Mouse (Mus musculus) kidney, postnatal 25 days (tissue): ENCODE data around the gene Mlana.

Source experiments
- DNase-seq, 2 experiments: peaks; one replicate each; pipeline ENCODE4 v3.0.0; 2021; ENCODE audit warnings: mixed read lengths in 2 of 2

The Mlana gene

GRCm38 (mm10) chr19:29676479-29677193 is 21.0 kb upstream of the Mlana start:
- DNase-seq = no peak

DNA sequence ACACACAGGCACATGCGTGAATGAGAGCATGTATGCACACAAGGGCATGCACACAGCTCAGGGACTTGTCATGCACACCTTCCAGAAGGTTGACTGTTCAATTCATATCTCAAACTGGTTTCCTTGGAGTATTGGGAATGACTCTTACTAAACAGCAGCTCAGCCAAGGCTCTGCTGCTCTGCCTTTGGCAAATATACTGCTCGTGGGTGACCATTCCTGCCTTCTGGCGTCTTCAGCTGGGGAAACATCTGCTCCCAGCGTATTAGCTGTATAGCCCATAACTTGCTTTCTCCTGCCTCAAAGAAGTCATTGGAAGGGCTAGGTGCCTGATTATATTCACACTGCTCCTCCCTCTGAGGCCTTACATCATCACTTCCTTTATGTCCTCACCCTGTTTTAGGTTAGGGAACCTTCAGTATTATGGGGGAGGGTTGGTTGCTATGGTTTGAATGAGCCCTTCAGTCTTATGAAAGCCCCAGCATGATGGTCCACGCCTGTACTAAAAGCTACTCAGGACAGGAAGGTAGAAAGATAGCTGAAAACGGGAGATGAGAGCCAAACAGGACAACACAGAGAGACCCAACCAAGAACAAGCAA is 19.3 kb upstream of the Mlana start:
- no peak for DNase-seq

DNA sequence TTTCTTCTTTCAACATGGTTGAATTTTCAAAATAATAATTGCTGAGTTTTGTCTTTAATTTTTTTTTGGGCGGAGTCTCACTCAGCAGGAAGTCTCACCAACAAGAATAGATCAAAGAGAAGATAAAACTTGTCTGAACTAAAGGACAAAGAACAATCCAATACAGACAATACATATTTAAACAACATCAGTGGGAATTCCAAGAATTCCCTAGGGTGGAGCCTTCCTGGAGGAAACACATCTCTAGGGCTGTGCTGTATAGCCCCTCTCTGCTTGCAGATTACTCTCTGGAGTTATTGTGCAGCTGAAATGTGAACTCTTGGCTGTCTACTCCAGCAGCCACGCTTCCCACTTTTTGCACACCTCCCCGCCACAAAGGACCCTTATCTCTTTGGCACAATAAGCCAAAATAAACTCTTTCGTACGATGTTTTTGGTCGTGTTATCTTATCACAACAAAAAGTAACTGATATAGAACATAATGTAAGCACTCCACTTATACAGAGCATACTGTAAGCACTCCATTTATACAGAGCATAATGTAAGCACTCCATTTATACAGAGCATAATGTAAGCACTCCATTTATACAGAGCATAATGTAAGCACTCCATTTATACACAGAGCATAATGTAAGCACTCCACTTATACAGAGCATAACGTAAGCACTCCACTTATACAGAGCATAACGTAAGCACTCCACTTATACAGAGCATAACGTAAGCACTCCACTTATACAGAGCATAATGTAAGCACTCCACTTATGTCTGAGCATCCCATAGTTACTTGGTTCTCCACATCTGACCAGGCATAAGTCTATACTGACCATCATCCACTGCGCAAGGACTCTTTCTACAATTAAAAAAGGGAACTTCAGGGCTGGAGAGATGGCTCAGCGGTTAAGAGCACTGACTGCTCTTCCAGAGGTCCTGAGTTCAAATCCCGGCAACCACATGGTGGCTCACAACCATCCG is 17.2 kb upstream of the Mlana start:
- DNase-seq = no peak

GRCm38 (mm10) chr19:29683844-29684540 is 13.6 kb upstream of the Mlana start:
- DNase-seq = peak; percentile 83 to 92

- DNase-seq = no peak
Observed at GRCm38 (mm10) chr19:29695071-29695470, 2.6 kb upstream of the Mlana start.

DNA sequence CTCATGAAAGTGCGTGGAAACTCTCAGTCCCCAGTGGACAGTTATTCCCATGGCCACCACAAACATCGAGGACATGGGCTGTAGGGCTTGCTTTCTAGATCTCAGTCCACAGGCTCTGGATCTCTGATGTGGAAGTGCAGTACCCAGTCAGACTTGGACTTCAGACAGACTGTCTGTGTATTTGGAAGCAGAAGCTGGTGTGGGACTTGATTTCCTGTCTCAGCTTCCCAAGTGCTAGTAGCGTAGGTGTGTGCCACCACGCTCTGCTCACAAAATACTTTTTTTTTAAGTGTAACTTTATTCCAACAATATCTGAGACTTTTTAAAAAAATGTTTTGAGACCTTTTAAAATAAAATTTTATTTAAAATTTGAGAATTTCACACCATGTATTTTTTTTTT is 1.3 kb upstream of the Mlana start:
- DNase-seq = no peak

DNA sequence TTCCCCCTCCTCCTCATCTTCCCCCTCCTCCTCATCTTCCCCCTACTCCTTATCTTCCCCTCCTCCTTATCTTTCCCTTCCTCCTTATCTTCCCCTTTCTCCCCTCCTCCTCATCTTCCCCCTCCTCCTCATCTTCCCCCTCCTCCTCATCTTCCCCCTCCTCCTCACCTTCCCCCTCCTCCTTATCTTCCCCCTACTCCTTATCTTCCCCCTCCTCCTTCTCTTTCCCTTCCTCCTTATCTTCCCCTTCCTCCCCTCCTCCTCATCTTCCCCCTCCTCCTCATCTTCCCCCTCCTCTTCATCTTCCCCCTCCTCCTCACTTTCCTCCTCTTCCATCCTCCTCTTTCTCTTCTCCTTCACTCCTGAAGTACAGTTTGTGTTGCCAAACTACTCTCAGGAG is 784 bp upstream of the Mlana start:
- no peak for DNase-seq

DNA sequence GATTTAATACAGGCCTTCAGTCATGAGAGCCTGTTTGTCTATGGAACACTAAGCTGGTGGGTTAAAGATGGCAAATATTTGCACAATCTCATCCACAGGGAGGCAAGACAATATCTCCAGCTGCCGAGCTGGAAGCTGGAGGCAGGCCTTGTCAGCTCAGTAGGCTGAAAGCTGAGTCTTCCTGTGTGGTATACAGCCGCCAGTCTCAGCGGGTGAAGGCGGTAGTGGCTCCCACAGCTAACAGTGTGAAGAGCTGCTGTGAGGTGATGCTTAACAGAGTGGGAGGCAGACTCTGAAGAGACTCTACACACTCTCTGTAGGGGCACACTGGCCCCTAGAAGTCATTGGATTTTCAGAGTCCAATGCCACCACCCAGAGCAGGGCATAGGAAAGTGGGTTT is 4.1 kb downstream of the Mlana start:
- DNase-seq = no peak

GRCm38 (mm10) chr19:29704436-29704835 is 6.8 kb downstream of the Mlana start:
- DNase-seq = no peak

- no peak for DNase-seq
Observed at GRCm38 (mm10) chr19:29707314-29707898, 9.8 kb downstream of the Mlana start.

DNA sequence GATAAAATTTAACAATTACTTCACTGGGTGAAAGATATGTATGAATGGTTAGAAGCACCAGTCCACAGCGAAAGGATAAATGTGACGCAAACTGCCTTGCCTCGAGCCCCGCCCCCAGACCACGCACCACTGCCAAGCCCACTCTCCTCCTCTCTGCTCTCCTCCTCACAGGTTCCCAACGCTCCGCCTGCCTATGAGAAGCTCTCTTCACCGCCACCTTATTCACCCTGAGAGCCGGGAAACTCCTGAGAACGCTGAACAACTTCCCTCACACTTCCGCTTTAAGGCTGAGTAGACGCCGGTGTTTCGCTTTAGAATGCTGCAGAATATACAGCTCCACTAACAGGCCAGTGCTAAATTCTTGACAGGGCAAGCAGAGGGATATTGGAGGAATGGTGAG is 10.4 kb downstream of the Mlana start:
- no peak for DNase-seq

DNA sequence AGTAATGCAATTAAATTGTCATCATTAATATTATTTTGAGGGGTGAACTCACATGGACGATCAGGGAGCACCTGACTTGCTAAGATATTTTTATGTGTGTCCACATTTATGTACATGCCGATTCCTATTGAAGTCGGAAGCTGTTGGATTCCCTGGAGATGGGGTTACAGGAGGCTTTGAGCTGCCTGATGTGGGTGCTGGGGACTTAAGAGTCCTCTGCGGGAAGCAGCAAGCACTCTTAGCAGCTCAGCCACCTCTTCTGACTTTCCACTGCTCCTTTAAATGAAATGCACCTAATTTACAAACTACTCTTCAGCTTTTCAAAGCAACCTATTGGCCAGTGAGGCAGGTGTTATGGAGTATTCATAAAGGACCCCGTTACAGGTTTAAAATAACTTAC is 10.8 kb downstream of the Mlana start:
- no peak for DNase-seq

- DNase-seq = no peak
Observed at GRCm38 (mm10) chr19:29709461-29709860, 11.8 kb downstream of the Mlana start.

DNA sequence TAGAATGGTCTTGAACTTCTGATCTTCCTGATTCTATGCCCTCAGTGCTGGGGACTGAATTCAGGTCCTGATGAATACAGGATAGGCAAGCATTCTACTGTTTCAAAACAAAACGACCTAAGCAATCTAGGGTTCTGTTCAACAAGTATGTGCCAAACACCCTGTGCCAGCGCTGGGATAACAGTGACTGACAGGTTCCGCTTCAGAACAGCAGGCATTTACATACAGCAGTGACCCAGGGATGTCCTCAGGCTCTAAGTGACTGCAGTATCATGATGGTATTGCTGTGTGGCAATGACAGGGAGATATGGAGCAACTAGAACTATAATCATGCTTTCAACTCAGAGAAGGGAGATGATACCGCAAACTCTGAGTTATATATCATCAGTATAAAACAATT is 15.8 kb downstream of the Mlana start:
- DNase-seq = no peak

GRCm38 (mm10) chr19:29717854-29718253 is 20.2 kb downstream of the Mlana start:
- no peak for DNase-seq

DNA sequence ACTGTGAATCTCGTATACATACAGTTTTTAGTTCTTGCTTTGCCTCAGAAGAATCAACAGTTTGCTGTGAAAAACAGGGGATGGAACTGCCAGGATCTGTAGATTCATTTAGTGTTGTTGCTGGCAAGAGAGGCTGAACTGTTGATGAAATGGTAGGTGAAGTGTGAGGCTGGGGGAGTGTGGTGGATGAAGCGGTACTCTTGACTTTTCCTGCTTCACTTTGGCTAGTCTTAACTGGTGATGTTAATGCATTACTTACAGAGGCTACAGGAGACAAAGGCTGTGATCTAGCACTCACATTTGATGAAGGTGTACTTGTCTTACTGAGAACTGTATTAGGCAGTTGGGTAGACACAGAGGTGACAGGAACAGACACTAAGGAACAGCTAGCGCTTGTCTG is 20.9 kb downstream of the Mlana start:
- no peak for DNase-seq

DNA sequence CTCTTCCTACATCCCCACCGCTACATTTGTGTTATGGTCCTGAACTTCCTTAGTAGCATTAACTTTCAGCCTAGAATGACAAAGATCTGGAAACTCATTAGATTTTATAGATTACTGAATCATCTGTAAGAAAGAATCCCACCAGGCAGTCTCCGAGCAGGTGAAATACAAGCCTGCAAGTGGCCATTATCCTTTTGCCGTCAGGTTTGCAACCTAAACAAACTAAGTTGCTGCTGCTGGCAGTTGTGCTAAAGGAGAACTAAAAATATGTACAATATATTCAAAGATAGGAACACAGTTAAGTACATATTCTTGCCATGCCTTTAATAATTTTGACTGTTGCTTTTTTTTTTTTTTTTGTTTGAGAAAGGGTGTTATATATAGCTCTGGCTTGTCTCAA is 37.8 kb downstream of the Mlana start:
- no peak for DNase-seq

DNA sequence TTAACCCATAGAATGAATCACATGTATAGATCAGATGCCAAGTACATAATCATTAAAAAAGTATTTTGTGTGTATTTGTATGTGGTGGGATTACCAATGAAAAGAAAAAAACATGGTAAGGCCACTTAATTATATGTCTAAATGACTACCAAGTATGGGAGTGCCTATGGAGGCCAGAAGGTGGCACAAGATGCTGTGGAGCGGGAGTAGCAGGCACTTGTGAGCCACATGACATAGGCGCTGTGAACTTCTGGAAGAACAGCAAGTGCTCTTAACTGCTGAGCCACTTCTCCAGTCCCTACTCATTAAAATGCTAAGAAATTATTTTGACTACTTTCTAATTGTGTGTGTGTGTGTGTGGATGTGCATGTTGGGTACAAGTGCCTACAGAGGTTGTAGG is 42.0 kb downstream of the Mlana start:
- peak in 1 of 2 experiments; percentile 48 for DNase-seq

DNA sequence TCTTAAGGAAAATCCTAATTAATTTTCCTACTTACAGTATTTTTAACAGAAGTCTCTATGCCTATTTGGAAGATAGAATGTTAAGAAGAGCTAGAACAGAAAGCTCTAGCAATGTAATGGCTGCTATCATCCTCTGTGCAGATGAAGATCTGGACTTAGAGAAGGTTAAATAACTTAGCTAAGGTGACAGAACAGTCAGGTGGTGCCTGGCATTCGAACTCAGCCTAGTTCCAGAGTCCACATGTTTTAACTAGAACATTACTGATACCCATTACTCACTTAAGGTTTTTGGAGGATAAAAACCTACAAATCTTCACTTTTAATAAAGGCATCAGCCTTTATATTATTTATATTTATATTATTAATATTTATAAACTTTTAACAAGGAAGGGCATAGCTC is 43.0 kb downstream of the Mlana start:
- peak; percentile 26 to 62 for DNase-seq

DNA sequence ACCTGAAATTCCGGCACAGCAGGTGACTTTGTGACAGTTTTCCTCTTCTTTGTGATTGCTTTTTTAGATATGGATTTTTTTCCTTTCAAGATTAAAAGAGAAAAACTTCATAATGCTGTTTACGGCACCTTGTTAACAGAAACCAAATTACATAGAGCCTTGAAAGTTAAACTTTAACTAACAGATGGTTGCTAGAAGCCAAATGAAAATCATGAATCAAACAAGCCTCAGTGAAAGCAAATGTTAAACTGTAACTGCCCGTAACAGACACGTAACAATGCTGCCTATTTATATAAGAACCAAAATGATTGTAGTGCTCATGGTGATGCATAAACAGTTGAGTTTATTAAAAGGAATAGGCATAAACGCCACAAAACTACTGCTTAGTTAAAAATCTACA is 45.9 kb downstream of the Mlana start:
- no peak for DNase-seq

GRCm38 (mm10) chr19:29750994-29751393 is 53.4 kb downstream of the Mlana start:
- DNase-seq = no peak

DNA sequence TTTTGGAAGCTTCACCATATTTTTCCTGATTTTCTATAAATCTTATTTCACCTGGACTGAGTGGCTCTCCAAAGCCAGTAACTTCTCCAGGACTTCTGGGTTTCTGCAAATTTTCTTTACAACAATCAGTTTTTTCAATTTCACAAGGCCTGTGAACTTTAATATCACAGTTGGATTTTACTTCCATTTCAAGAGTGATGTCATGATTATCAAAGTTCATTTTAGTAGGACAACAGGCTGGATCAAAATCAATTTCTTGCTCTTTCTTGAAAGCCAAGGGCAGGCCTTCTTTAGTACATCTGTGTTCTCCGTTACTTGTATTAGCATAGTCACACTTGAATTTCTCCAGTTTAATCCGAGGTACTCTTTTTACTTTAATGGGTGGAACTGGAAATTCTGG is 56.3 kb downstream of the Mlana start:
- DNase-seq = no peak
